Mouse (Mus musculus): ENCODE results near the gene Sox5.

Gene Sox5

GRCm38 (mm10) chr6:144106848-144107247 is 674.9 kb downstream of the Sox5 start:
- DNase-seq (ENCODE audit: low spot score in 2 of 2) = no peak

- DNase-seq (ENCODE audit: low spot score in 2 of 2) = no peak
These were observed 676.1 kb downstream of the Sox5 start for GRCm38 (mm10) chr6:144105645-144106044.

- DNase-seq (ENCODE audit: low spot score in 2 of 2) = no peak
These were observed 678.2 kb downstream of the Sox5 start for GRCm38 (mm10) chr6:144103612-144104011.

- no peak for DNase-seq (ENCODE audit: low spot score in 2 of 2)
These were observed 680.9 kb downstream of the Sox5 start for GRCm38 (mm10) chr6:144100852-144101251.

- DNase-seq (ENCODE audit: low spot score in 2 of 2) = peak in 1 of 2 experiments; percentile 19
These were observed 683.7 kb downstream of the Sox5 start for GRCm38 (mm10) chr6:144098119-144098518.

GRCm38 (mm10) chr6:144088256-144088655 is 693.5 kb downstream of the Sox5 start:
- DNase-seq (ENCODE audit: low spot score in 2 of 2) = no peak

- DNase-seq (ENCODE audit: low spot score in 2 of 2) = no peak
These were observed 695.5 kb downstream of the Sox5 start for GRCm38 (mm10) chr6:144086096-144086810.

- DNase-seq (ENCODE audit: low spot score in 2 of 2) = no peak
These were observed 699.5 kb downstream of the Sox5 start for GRCm38 (mm10) chr6:144082297-144082696.

GRCm38 (mm10) chr6:144077826-144078225 is 704.0 kb downstream of the Sox5 start:
- no peak for DNase-seq (ENCODE audit: low spot score in 2 of 2)

GRCm38 (mm10) chr6:144076376-144076775 is 705.4 kb downstream of the Sox5 start:
- no peak for DNase-seq (ENCODE audit: low spot score in 2 of 2)

- no peak for DNase-seq (ENCODE audit: low spot score in 2 of 2)
These were observed 706.3 kb downstream of the Sox5 start for GRCm38 (mm10) chr6:144075327-144075941.

GRCm38 (mm10) chr6:144074826-144075225 is 707.0 kb downstream of the Sox5 start:
- peak in 1 of 2 experiments; percentile 33 for DNase-seq (ENCODE audit: low spot score in 2 of 2)

GRCm38 (mm10) chr6:144070461-144070860 is 711.3 kb downstream of the Sox5 start:
- no peak for DNase-seq (ENCODE audit: low spot score in 2 of 2)

GRCm38 (mm10) chr6:144067491-144067890 is 714.3 kb downstream of the Sox5 start:
- no peak for DNase-seq (ENCODE audit: low spot score in 2 of 2)

- DNase-seq (ENCODE audit: low spot score in 2 of 2) = no peak
These were observed 719.3 kb downstream of the Sox5 start for GRCm38 (mm10) chr6:144062428-144062827.

- DNase-seq (ENCODE audit: low spot score in 2 of 2) = no peak
These were observed 720.0 kb downstream of the Sox5 start for GRCm38 (mm10) chr6:144061814-144062213.

GRCm38 (mm10) chr6:144057098-144057632 is 724.6 kb downstream of the Sox5 start:
- no peak for DNase-seq (ENCODE audit: low spot score in 2 of 2)

GRCm38 (mm10) chr6:144056252-144057097 is 725.3 kb downstream of the Sox5 start:
- peak; percentile 72 to 74 for DNase-seq (ENCODE audit: low spot score in 2 of 2)

GRCm38 (mm10) chr6:144052487-144052886 is 729.3 kb downstream of the Sox5 start:
- no peak for DNase-seq (ENCODE audit: low spot score in 2 of 2)

- no peak for DNase-seq (ENCODE audit: low spot score in 2 of 2)
These were observed 730.5 kb downstream of the Sox5 start for GRCm38 (mm10) chr6:144051316-144051715.

- DNase-seq (ENCODE audit: low spot score in 2 of 2) = no peak
These were observed 733.4 kb downstream of the Sox5 start for GRCm38 (mm10) chr6:144048201-144048924.

Data from frontal cortex, postnatal 10 days (tissue).